Mouse (Mus musculus) testis, adult 2 months (tissue): ENCODE measurements at regions not wholly inside any gene's neighbourhood (a gene's known extent, or its start where the extent isn't known, plus 50 kb on each side); places are given as distances from the start of the nearest gene placed in this dataset.

Source experiments
- CTCF ChIP-seq: fragments of 200-500 bp; IDR thresholded peaks from 2 replicates; pipeline ENCODE4 v1.5.1; 2012; ENCODE audit warnings: low read depth, mild to moderate bottlenecking, inconsistent platforms, low read length, moderate library complexity; ENCODE audit not compliant: control insufficient read depth, insufficient read depth, insufficient replicate concordance
- POLR2A ChIP-seq: fragments of 200-500 bp; IDR thresholded peaks from 2 replicates; pipeline ENCODE4 v1.6.1; 2012; ENCODE audit warnings: low read depth, mild to moderate bottlenecking, inconsistent platforms, low read length, moderate library complexity; ENCODE audit not compliant: control insufficient read depth

GRCm38 (mm10) chr1:150160314-150160713 is 60.5 kb downstream of the Ptgs2 start:
- TF ChIP-seq CTCF, result no peak
- no peak for TF ChIP-seq POLR2A
